Mouse (Mus musculus): ENCODE data around the gene Slc35c1.

GRCm38 (mm10) chr2:92403776-92404319 is 56.5 kb downstream of the Slc35c1 start:
- TF ChIP-seq POLR2A (IDR thresholded peaks at IDR 0.05; ENCODE audit: insufficient read depth, low read depth, low read length) = no peak
- TF ChIP-seq CTCF (IDR thresholded peaks at IDR 0.05) = no peak
